Mouse (Mus musculus) lung, postnatal 14 days (tissue): ENCODE measurements around the gene Espl1.

Experiments used
- DNase-seq: peaks from one replicate; pipeline ENCODE4 v3.0.0; 2021

The Espl1 gene

DNA sequence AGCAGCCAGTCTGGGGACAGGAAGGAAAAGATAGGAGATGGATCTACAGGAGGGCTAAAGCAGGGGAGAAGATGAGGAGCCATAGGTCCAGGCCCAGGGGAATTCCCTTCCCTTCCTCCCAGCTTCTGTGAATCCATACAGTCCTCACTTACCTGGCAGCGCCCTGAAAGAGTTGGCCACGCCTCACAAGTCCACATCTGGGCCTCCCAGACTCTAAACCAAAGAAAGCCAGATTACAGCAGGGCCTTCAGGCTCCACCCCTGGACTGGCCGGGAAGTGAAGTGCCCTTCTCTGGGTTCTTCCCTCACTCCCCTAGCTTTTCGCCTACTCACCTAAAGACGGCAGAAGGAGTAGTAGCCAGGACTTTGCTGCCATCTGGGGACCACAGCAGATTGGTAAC, 43.5 kb downstream of the Espl1 start:
- no peak for DNase-seq

DNA sequence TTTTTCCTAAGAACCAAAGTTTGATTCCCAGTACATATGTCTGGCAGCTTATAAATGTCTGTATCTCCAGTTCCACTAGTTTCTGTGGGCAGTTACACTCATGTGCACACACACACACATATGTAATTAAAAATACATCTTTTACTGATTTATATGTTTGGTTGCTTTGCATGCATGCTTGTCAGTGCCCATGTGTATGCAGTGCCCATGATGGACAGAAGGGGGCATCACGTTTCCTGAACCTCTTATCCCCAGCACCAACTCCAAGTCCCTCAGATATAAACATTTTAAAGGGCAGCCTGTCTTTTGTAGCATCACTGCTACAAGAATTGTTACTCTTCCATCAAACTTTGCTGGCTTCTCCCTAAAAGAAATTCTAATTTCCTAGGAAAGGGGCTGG, 45.5 kb downstream of the Espl1 start:
- DNase-seq, result peak; percentile 66

DNA sequence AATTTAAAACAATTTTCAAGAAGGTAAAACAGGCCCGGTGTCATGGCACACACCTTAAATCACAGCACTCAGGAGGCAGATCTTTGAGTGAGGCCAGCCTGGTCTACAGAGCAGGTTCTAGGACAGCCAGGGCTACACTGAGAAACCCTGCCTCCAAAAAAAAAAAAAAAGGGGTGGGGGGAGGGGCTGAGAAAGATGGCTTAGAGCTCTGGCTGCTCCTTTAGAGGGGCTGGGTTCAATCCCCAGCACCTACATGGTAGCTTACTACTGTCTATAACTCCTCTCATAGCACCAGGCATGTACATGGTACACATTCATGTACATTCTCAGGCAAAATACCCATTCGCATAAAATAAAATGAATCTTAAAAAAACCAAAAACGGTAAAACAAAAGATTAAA, 48.4 kb downstream of the Espl1 start:
- DNase-seq, result no peak

DNA sequence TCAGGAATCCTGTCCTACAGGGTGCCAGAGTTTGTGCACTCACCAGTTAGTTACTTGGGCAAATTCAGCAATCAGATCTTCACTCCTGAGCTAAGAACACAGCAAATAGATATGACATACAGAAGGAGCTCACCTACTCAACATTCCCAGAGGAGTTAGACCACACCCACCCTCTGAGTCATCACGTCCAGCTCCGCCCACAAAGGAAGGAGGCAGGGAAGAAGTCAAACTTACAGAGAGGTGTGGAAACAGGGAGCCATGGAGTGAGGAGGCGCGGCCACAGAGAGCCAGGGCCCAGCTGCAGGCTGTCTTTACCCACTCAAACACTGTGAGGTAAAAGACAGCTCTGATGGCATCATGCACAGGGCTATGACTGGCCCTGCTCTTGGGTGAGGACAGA, 50.4 kb downstream of the Espl1 start:
- DNase-seq, result no peak

DNA sequence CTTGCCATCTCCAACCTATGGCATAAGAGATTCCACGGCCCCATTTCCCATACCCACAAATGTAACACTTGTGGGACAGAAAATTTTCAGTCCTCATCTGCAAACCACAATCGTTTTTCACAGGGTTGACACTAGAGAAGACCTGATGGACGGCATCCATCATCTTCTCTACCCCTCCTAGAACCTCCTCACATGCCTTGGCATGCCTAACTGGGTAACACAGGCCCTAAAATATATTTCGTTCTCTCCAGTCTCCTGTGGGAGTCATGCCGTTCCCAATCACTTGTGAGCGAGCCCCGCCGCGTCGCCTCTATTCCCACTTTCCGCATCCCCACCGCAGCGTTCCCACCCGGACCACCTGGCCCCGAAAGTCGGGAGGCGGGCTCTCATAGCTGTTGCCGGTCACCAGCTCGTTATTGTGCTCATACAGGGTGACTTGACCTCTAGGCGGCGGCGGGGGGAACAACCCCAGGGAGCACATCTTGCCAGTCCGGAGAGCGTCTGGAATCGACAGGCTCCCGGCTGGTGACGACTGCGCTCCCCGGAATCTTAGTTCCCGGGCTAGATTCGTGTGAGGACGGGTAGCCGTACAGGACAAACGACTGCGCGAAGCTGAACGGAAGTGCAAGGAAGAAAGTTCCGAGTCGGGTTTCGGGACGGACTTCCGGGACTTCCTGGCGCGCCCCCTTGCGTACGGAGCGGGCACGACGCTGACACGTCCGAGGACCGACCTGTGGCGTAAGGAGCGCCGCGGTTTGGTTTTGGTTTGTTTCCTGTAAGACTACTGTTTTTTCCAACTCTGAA, 54.3 kb downstream of the Espl1 start, which contains the start of gene Aaas:
Gene Aaas (minus strand): TSS at position 634 of the 804 bp plus-strand sequence.
- peak; percentile 97 for DNase-seq

DNA sequence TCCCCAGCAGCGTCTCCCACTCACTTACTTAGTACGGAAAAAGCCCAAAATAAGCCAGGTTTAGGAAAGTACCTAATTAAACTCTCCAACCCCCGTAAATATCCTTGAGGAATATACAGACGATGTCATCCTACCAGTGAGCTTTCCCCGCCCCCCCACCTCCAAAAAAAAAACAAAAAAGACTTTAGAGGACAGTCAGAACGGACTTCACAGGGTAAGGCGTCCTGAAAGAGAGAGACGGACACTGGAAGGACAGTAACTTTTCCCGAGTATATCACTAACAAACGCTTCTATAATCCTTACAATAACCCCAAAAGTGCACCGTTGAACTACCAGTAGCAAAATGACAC, 54.9 kb downstream of the Espl1 start:
- DNase-seq, result no peak

DNA sequence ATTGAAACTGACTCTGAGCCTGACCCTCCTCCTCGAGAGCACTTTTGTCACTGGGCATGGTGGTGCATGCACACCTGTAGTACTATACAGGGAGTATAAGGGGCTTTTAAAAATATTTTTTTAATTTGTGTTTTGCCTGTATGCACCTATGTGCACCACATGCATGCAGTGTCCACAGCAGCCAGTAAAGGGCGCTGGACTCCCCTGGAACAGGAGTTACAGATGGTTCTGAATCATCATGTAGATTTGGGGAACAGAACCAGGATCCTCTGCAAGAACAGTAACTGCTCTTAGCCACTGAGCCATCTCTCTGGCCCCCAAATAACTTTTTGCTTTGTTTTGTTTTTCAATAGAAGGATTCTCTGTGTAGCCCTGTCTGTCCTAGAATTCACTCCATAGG, 56.1 kb downstream of the Espl1 start:
- DNase-seq, result no peak

DNA sequence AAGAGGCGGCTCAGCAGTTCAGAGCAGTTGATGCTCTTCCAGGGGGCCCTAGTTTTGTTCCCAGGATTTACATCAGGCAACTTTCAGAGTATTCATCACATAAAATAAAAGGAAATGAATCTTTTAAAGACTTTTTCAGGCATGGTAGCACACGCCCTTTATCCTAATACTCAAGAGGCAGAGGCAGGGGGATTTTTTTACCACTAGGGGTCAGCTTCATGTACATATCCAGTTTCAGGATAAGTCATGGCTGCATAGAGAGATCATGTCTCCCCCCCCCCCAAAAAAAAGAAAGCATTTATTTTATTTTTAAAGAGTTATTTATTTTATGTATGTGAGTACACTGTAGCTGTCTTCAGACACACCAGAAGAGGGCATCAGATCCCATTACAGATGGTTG, 57.9 kb downstream of the Espl1 start:
- no peak for DNase-seq

DNA sequence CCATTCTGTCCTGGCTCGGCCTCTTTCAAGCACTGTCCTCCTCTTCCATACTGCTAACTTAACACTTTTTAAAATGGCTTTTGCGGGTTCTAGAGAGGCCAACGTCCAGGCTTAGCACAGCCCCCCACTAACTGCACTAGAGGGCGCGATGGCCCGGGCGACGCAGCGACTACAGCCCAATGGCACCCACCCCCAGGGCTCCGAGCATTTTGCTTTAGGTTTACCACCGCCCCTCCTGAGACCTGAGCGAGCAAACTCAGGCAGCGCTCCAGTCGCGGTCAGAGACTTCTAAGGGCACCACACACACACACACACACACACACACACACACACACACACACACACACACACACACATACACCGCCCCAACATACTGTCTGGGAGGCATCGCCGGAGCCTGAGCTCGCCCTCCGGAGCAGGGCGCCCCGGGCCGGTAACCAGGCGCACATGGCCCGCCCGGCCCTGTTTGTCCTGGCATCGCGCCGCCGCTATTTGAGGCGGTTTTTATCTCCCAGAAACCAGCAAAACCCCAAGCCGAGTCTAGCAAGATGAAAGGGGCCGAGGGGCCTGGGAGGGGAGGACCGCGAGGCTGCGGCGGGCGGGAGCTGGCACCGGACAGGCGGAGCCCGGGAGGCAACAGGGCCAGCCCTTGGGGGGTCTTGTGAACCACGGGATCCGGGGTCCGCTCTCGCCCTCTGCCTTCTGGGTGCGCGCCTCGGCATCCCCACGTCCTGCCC, 59.2 kb downstream of the Espl1 start:
- peak; percentile 60 for DNase-seq

DNA sequence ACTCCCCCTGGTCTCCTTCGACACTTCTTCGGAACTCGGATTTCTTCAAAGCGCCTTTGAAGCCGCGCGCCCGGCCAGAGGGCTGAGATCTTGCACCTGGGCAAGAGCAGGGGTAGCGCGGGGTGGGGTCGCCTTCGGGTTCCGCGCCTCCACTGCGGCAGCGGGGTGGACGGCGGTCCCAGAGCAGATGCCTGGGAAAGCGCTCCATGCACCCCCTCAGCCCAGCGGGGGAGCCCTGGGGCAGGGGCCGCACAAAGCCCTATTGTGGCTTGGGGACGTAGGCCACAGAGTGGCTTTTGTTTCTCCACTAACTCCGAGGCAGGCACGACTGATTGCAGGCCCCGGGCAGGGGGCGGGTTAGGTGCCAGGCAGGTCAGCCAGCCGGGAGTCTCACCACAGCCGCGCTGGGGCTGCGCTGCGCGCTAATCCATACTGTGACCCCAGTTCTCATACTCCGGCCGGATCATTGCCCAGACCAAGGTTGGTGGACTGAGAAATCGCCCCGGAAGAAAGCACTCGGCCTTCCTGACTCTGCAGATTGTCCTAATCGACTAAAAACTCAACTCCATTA, 59.9 kb downstream of the Espl1 start:
- peak; percentile 4 for DNase-seq

DNA sequence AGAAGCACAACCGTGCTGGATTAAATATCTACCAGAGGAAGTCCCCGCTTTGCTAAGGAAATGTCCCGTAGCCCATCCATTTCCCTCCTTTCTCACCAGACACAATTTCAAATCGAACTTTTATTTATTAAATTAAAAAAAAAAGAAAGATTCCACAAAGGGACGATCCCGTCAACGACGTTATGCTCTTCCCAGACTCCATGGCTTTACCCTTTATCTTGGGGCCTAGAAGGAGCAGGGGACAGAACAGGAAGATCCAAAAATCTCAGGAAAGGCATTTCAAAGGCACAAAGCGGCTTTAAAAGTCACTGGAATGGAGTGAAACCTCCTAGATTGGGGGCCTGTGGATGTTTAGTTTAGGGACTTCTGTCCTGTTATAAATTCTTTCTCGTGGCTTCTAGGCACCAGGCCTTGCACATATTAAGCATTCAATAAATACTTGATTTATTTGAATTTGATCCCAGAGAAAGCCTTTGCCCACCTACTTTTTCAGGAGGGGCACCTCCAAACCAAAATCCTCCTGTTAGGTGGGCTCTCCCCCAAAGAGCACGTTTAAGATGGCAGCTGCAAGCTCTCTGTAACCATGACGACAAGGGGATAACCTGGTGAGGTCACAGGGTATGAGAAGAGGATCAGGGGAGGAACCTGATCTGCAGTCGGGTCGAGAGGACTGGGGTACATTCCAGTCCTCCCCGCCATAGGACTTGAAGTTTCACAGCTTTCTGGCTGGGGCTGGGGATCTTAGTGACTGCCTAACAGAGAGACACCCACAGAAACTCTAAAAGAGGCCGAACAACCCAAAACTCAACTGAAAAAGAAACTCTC, 60.6 kb downstream of the Espl1 start:
- DNase-seq, result no peak

DNA sequence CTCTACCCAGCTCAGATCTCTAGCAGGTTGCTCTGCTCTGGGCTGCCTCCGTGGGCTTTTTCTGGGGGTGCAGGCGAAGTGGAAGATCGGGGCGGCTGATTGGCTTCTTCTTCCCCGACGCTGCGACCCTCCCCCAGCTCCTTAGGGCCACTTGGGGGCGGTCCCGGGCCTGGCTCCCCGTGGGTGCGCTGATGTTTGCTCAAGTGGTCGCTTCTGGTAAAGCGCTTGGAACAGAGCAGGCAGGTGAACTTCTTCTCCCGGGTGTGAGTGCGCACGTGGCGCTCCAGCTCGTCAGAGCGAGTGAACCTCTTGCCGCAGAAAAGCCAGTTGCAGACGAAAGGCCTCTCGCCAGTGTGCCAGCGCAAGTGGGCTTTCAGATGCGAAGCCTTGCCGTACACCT, 62.1 kb downstream of the Espl1 start:
- no peak for DNase-seq

DNA sequence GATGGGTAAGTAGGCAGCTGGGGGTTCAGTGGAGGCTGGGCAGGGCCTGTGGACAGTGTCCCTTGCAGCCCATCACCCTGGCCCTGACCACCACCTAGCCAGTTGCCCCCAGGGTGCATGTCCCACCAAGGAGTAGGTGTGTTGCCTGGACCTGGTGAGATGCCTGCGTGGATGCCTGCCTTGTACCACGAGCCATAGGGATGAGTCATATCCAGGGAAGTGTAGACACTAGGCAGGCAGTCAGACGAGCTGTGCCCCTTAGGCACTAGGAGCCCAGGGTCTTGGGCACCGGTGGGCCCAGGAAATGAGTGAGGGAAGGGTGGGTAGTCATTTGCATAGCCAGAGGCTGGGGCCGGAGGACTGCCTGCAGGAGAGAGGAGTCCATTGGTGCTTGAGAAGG, 62.8 kb downstream of the Espl1 start:
- no peak for DNase-seq

DNA sequence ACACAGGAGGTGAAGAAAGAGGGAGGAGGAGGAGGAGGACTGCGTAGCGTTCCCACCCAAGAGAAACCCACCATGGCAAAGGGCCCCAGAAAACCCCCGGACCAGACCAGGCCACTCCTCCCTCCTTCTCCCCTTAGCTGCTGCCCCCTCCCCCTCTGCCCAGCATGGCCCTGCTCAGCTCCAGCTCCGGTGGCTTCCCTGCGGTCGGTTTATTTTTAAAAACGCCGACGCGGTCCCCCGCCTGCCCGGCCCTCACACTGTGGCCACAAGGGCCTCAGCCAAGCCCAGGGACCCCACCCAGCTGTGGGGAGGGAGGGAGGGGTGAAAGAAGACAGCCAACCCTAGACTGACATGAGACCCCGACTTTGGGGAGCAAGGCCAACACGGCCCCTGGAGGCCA, 66.6 kb downstream of the Espl1 start:
- no peak for DNase-seq

DNA sequence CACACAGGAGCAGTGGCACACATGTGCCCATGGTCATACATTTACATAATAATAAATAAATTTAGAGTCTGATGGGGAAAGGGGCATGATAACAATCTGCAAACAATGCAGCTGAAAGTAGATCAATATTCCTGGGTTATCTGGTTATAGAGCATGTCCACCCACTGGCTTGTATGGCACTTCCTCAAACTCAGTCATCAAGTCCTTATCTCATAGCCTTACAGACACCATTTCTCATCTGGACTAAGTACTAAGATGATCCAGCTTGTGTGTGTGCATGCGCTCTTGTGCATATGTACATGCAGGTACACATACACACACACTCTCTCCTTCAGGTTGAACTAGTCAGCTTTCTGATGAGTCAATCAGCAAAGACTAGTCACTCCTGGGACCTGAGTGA, 68.6 kb downstream of the Espl1 start:
- DNase-seq, result no peak

DNA sequence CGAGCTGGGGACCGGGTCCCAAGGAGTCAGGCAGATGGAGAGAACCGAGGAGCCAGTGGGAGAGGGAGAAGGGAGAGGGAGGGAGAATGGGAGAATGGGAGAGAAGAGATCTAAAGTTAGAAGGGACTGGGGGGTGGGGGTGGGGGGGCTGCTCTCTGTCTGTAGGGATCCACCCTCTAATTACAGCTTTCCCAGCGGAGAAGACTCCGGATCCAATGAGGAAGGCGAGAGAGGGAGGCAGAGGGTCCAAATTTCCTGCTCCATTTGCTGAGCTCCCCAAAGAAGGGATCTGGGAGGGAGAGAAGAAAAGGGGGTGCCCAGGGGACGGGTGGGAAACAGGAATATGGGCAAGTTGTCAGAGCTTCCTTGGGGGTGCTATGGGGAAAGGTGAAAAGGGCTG, 70.2 kb downstream of the Espl1 start:
- DNase-seq, result no peak

DNA sequence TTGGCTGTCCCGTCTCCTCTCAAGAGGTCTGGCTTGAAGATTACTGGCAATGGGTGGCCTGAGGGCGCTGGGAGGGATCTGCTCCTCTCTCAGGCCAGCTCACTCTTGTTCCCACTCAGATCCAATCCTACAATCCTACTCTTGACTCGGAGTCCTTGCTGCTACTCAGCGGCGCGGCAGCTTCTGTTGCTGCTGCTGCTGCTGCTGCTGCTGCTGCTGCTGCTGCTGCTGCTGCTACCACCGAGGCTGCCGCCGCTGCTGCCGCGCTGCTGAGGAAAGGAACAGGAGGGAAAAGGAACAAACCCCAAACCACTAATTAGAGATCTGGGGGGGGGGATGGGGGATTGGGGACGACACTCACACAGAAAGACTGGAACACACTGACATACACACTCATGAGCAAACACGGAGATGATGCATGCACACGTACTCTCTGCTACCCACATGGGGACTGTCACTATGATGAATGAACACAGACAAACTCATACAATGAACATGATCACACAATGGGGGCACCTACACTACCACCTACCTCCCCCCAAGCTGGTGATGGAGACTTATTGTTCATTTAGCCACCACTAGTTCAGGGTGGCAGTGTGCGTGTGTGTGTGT, 70.8 kb downstream of the Espl1 start, which contains the start of gene Sp7:
Gene Sp7 (minus strand): TSS at position 450 of the 612 bp plus-strand sequence.
- no peak for DNase-seq

DNA sequence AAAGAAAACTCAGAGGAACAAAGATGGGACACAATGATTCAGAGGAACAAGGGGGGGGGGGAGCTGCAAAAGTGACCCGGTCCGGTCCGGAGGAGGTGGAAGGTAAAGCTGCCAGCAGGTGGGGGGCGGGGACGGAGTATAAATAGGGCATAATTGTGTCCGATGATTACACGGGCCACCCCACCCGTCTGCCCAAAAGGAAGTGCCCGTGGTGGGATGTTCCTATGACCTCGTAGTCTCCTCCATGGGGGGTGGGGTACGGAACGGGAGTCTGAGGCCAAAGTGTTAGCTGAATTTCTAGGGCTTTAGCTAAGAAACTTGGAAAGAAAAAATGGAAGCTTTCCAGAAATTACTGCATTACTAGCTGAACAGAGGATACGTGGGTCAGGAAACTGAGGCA, 73.9 kb downstream of the Espl1 start:
- DNase-seq, result no peak

DNA sequence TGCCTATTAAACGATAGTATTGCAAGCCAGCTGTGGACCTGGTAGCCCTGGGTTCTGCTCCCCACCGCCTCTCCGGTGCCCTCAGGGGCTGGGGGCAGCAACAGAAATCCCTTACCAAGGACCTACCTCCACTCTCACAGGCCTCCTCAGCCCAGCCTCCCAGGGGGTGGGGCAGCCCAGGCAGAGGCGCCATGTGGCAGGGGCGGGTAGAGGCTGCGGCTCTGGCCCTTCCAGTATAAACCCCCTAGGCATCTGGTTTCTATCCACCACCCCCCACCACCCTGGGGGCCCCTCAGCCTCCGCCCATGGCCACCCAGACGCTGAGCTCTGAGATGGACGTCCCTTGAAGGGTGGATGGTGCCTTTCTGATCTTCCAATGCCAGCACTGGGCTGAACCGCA, 74.7 kb downstream of the Espl1 start:
- no peak for DNase-seq
